Mouse (Mus musculus): ENCODE results near the gene Ankrd60.

The Ankrd60 gene

GRCm38 (mm10) chr2:173584361-173584760 lies 6.2 kb upstream of the Ankrd60 start:
- no peak for DNase-seq (ENCODE audit: low spot score in 2 of 2)

GRCm38 (mm10) chr2:173583455-173583854 lies 5.3 kb upstream of the Ankrd60 start:
- no peak for DNase-seq (ENCODE audit: low spot score in 2 of 2)

- no peak for DNase-seq (ENCODE audit: low spot score in 2 of 2)
Measured at GRCm38 (mm10) chr2:173582903-173583302, 4.7 kb upstream of the Ankrd60 start.

- no peak for DNase-seq (ENCODE audit: low spot score in 2 of 2)
Measured at GRCm38 (mm10) chr2:173581096-173581495, 2.9 kb upstream of the Ankrd60 start.

- no peak for DNase-seq (ENCODE audit: low spot score in 2 of 2)
Measured at GRCm38 (mm10) chr2:173578595-173578994, 430 bp upstream of the Ankrd60 start.

GRCm38 (mm10) chr2:173564179-173564578 lies 14.0 kb downstream of the Ankrd60 start:
- no peak for DNase-seq (ENCODE audit: low spot score in 2 of 2)

- DNase-seq (ENCODE audit: low spot score in 2 of 2), result no peak
Measured at GRCm38 (mm10) chr2:173563336-173563735, 14.8 kb downstream of the Ankrd60 start.

GRCm38 (mm10) chr2:173561851-173562442 lies 16.2 kb downstream of the Ankrd60 start:
- peak; percentile 52 to 81 for DNase-seq (ENCODE audit: low spot score in 2 of 2)

GRCm38 (mm10) chr2:173558754-173559396 lies 19.3 kb downstream of the Ankrd60 start:
- DNase-seq (ENCODE audit: low spot score in 2 of 2), result no peak

- DNase-seq (ENCODE audit: low spot score in 2 of 2), result no peak
Measured at GRCm38 (mm10) chr2:173553863-173554262, 24.3 kb downstream of the Ankrd60 start.

- DNase-seq (ENCODE audit: low spot score in 2 of 2), result no peak
Measured at GRCm38 (mm10) chr2:173550681-173551080, 27.5 kb downstream of the Ankrd60 start.

- no peak for DNase-seq (ENCODE audit: low spot score in 2 of 2)
Measured at GRCm38 (mm10) chr2:173549236-173549635, 28.9 kb downstream of the Ankrd60 start.

- DNase-seq (ENCODE audit: low spot score in 2 of 2), result peak; percentile 50 to 80
Measured at GRCm38 (mm10) chr2:173545992-173546703, 32.0 kb downstream of the Ankrd60 start.

GRCm38 (mm10) chr2:173542716-173543115 lies 35.4 kb downstream of the Ankrd60 start:
- no peak for DNase-seq (ENCODE audit: low spot score in 2 of 2)

GRCm38 (mm10) chr2:173541748-173542147 lies 36.4 kb downstream of the Ankrd60 start:
- DNase-seq (ENCODE audit: low spot score in 2 of 2), result no peak

- DNase-seq (ENCODE audit: low spot score in 2 of 2), result no peak
Measured at GRCm38 (mm10) chr2:173539781-173540180, 38.4 kb downstream of the Ankrd60 start.

GRCm38 (mm10) chr2:173535886-173536285 lies 42.3 kb downstream of the Ankrd60 start:
- DNase-seq (ENCODE audit: low spot score in 2 of 2), result no peak

GRCm38 (mm10) chr2:173535390-173535789 lies 42.8 kb downstream of the Ankrd60 start:
- no peak for DNase-seq (ENCODE audit: low spot score in 2 of 2)

GRCm38 (mm10) chr2:173534581-173534980 lies 43.6 kb downstream of the Ankrd60 start:
- DNase-seq (ENCODE audit: low spot score in 2 of 2), result no peak

- DNase-seq (ENCODE audit: low spot score in 2 of 2), result no peak
Measured at GRCm38 (mm10) chr2:173532711-173533462, 45.3 kb downstream of the Ankrd60 start.

GRCm38 (mm10) chr2:173528493-173528892 lies 49.7 kb downstream of the Ankrd60 start:
- no peak for DNase-seq (ENCODE audit: low spot score in 2 of 2)

- no peak for DNase-seq (ENCODE audit: low spot score in 2 of 2)
Measured at GRCm38 (mm10) chr2:173522376-173522775, 55.8 kb downstream of the Ankrd60 start, which contains the start of gene 1700021F07Rik. Gene 1700021F07Rik, plus strand, starts transcription at chr2:173522586.
